Mouse (Mus musculus) C2C12 (cell line): ENCODE measurements at regions not wholly inside any gene's neighbourhood (a gene's known extent, or its start where the extent isn't known, plus 50 kb on each side); places are given as distances from the start of the nearest gene placed in this dataset.

Experiments used
- FOSL1 ChIP-seq: IDR thresholded peaks from one replicate; pipeline ENCODE4 v1.8.0; 2011; ENCODE audit warnings: mild to moderate bottlenecking, low read length; ENCODE audit not compliant: poor library complexity, insufficient read depth, severe bottlenecking
- USF1 ChIP-seq: IDR thresholded peaks from one replicate; pipeline ENCODE4 v1.6.1; 2011; ENCODE audit warnings: low read depth, mild to moderate bottlenecking, control low read depth, moderate library complexity

DNA sequence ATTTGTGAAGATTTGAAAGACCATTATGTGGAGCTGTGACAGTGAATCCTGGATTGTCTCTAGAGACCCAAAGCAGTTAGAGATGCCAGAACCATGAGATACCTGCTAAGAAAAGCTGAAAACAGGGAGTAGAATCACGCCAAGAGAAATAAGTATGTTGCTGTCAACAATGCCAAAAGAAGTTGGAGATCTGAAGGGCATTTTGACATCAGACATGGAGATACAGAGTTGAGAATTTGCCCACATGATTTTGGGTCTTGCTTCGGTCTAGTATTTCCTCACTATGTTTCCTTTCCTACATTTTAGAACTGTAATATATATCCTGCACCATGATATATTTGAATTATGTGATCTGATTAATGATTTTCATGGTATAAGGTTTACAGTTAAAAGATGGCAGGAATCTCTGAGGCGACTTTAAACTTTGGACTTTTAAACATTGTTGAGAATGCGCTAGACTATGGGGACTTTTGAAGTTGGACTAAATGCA, 56.7 kb upstream of the Lin7a start:
- no peak for TF ChIP-seq FOSL1
- TF ChIP-seq USF1 = no peak
